Mouse (Mus musculus): ENCODE results near the gene Slc28a1. TPM values are rescaled to one million over a fixed set of nuclear protein-coding genes. Genes with fewer than 3 reads are reported as not detected.

Gene Slc28a1
- total and polyA plus RNA-seq, 2 experiments, result 0.24 to 0.28 TPM

GRCm38 (mm10) chr7:81213347-81214152 lies 99.0 kb downstream of the Slc28a1 start, which contains the start of gene Pde8a:
Gene Pde8a (plus strand): TSS chr7:81213596.
- peak within 1 kb of the TSS; percentile 95 for H3K27ac ChIP-seq (replicated peaks; ENCODE audit: insufficient read depth, low read depth, low read length)
- H3K36me3 ChIP-seq (ENCODE audit: control insufficient read depth, insufficient read depth, low read length), result no peaks in the 10 kb centered on the region
- H3K9ac ChIP-seq (ENCODE audit: low read depth, low read length), result peak within 1 kb of the TSS; percentile 79
- peaks cover 17% of the 10 kb centered on the region for H3K79me2 ChIP-seq (ENCODE audit: control insufficient read depth, insufficient read depth, low read length)
- TF ChIP-seq CTCF (IDR thresholded peaks at IDR 0.05; ENCODE audit: low read depth, low read length) (no peak), POLR2A (IDR thresholded peaks at IDR 0.05; ENCODE audit: extremely low read depth, insufficient read depth, low read length) (peak; percentile 28; the same call in 1 of the 2 replicates)
- no peaks in the 10 kb centered on the region for H3K27me3 ChIP-seq (ENCODE audit: control insufficient read depth, insufficient read depth, low read length)
- H3K4me3 ChIP-seq (ENCODE audit: insufficient read depth, low read depth, low read length), result peak within 1 kb of the TSS; percentile 82
- under 1% methylated on average over 126 of the region's 128 CpGs for WGBS
- DNase-seq (ENCODE audit: extremely low read depth, low read depth, low spot score), result no peak
- peaks cover 6% of the 10 kb centered on the region; the same call in 1 of the 2 replicates for H3K4me1 ChIP-seq (ENCODE audit: control insufficient read depth, insufficient read depth, low read length)

- H3K9ac ChIP-seq (ENCODE audit: low read depth, low read length), result peak overlapping the region; percentile 79
- H3K79me2 ChIP-seq (ENCODE audit: control insufficient read depth, insufficient read depth, low read length), result peaks cover 17% of the 10 kb centered on the region
- no peaks in the 10 kb centered on the region for H3K36me3 ChIP-seq (ENCODE audit: control insufficient read depth, insufficient read depth, low read length)
- no peak for TF ChIP-seq CTCF (IDR thresholded peaks at IDR 0.05; ENCODE audit: low read depth, low read length)
- no peak for TF ChIP-seq POLR2A (IDR thresholded peaks at IDR 0.05; ENCODE audit: extremely low read depth, insufficient read depth, low read length)
- DNase-seq (ENCODE audit: extremely low read depth, low read depth, low spot score), result peak; percentile 51
- peaks cover 10% of the 10 kb centered on the region; the same call in 1 of the 2 replicates for H3K4me1 ChIP-seq (ENCODE audit: control insufficient read depth, insufficient read depth, low read length)
- no peaks in the 10 kb centered on the region for H3K27me3 ChIP-seq (ENCODE audit: control insufficient read depth, insufficient read depth, low read length)
- 2% methylated on average over 40 of the region's 40 CpGs for WGBS
- H3K27ac ChIP-seq (replicated peaks; ENCODE audit: insufficient read depth, low read depth, low read length), result peak overlapping the region; percentile 95
- H3K4me3 ChIP-seq (ENCODE audit: insufficient read depth, low read depth, low read length), result peak overlapping the region; percentile 82
These were observed 99.7 kb downstream of the Slc28a1 start for GRCm38 (mm10) chr7:81214153-81214907.

GRCm38 (mm10) chr7:81215950-81216349 lies 101.4 kb downstream of the Slc28a1 start:
- Histone ChIP-seq H3K27ac (replicated peaks; ENCODE audit: insufficient read depth, low read depth, low read length) (no peak overlapping the region), H3K27me3 (ENCODE audit: control insufficient read depth, insufficient read depth, low read length) (no peaks in the 10 kb centered on the region), H3K9ac (ENCODE audit: low read depth, low read length) (no peak overlapping the region), H3K36me3 (ENCODE audit: control insufficient read depth, insufficient read depth, low read length) (no peaks in the 10 kb centered on the region; the same call in 1 of the 2 replicates), H3K4me1 (ENCODE audit: control insufficient read depth, insufficient read depth, low read length) (peaks cover 12% of the 10 kb centered on the region; the same call in 1 of the 2 replicates), H3K4me3 (ENCODE audit: insufficient read depth, low read depth, low read length) (no peak overlapping the region), H3K79me2 (ENCODE audit: control insufficient read depth, insufficient read depth, low read length) (peaks cover 26% of the 10 kb centered on the region)
- DNase-seq (ENCODE audit: extremely low read depth, low read depth, low spot score), result peak; percentile 36
- no peak for TF ChIP-seq POLR2A (IDR thresholded peaks at IDR 0.05; ENCODE audit: extremely low read depth, insufficient read depth, low read length)
- no peak for TF ChIP-seq CTCF (IDR thresholded peaks at IDR 0.05; ENCODE audit: low read depth, low read length)
- WGBS, result 97% methylated on average over 1 of the region's 1 CpGs

- Histone ChIP-seq H3K27ac (replicated peaks; ENCODE audit: insufficient read depth, low read depth, low read length) (peak overlapping the region; percentile 47), H3K27me3 (ENCODE audit: control insufficient read depth, insufficient read depth, low read length) (no peaks in the 10 kb centered on the region), H3K4me3 (ENCODE audit: insufficient read depth, low read depth, low read length) (no peak overlapping the region), H3K4me1 (ENCODE audit: control insufficient read depth, insufficient read depth, low read length) (peaks cover 9% of the 10 kb centered on the region; the same call in 1 of the 2 replicates), H3K79me2 (ENCODE audit: control insufficient read depth, insufficient read depth, low read length) (peaks cover 39% of the 10 kb centered on the region), H3K9ac (ENCODE audit: low read depth, low read length) (no peak overlapping the region), H3K36me3 (ENCODE audit: control insufficient read depth, insufficient read depth, low read length) (peaks cover 5% of the 10 kb centered on the region)
- WGBS, result 49% methylated on average over 7 of the region's 7 CpGs
- TF ChIP-seq CTCF (IDR thresholded peaks at IDR 0.05; ENCODE audit: low read depth, low read length) (peak; percentile 20), POLR2A (IDR thresholded peaks at IDR 0.05; ENCODE audit: extremely low read depth, insufficient read depth, low read length) (no peak)
- peak; percentile 77 for DNase-seq (ENCODE audit: extremely low read depth, low read depth, low spot score)
These were observed 104.7 kb downstream of the Slc28a1 start for GRCm38 (mm10) chr7:81219321-81219720.

Other genes starting within 250 kb of the Slc28a1 start
- gene Wdr73, start 213.5 kb upstream of the Slc28a1 start, total RNA-seq (2014; rRNA removed), result 10.2 and 11.7 TPM in 2 replicates
- 13.0 and 13.3 TPM in 2 replicates for gene Wdr73, start 213.5 kb upstream of the Slc28a1 start, polyA plus RNA-seq (2012; rRNA removed)
- gene Nmb, start 209.7 kb upstream of the Slc28a1 start, total RNA-seq (2014; rRNA removed), result 0.65 and 0.67 TPM in 2 replicates
- gene Nmb, start 209.7 kb upstream of the Slc28a1 start, polyA plus RNA-seq (2012; rRNA removed), result 1.7 TPM in 1 of 2 replicates, not detected in the other
- 80.9 and 103 TPM in 2 replicates for gene Sec11a, start 167.0 kb upstream of the Slc28a1 start, total RNA-seq (2014; rRNA removed)
- 52.0 and 64.6 TPM in 2 replicates for gene Sec11a, start 167.0 kb upstream of the Slc28a1 start, polyA plus RNA-seq (2012; rRNA removed)
- 6.7 and 9.9 TPM in 2 replicates for gene Zfp592, start 121.1 kb upstream of the Slc28a1 start, total RNA-seq (2014; rRNA removed)
- gene Zfp592, start 121.1 kb upstream of the Slc28a1 start, polyA plus RNA-seq (2012; rRNA removed), result 6.8 and 11.3 TPM in 2 replicates
- 0.09 TPM in 1 of 2 replicates, not detected in the other for gene Alpk3, start 57.2 kb upstream of the Slc28a1 start, total RNA-seq (2014; rRNA removed)
- gene Alpk3, start 57.2 kb upstream of the Slc28a1 start, polyA plus RNA-seq (2012; rRNA removed), result 0.01 TPM in 1 of 2 replicates, not detected in the other
- gene Pde8a, start 98.8 kb downstream of the Slc28a1 start, total RNA-seq (2014; rRNA removed), result 13.5 and 15.1 TPM in 2 replicates
- 13.3 and 13.7 TPM in 2 replicates for gene Pde8a, start 98.8 kb downstream of the Slc28a1 start, polyA plus RNA-seq (2012; rRNA removed)
- 661 and 745 TPM in 2 replicates for gene Rps17, start 230.5 kb downstream of the Slc28a1 start, total RNA-seq (2014; rRNA removed)
- gene Rps17, start 230.5 kb downstream of the Slc28a1 start, polyA plus RNA-seq (2012; rRNA removed), result 501 and 572 TPM in 2 replicates